Comparison of ENCODE assay signal across 25 mouse cellular contexts in genomic region chr6:125548406-125548805, GRCm38 (mm10). TPM values are rescaled to one million over a fixed set of nuclear protein-coding genes. Genes with fewer than 3 reads are reported as not detected.
DNase-seq lines count a peak whose midpoint lies in the region; ATAC-seq and TF ChIP-seq lines count a peak whose summit lies in the region.
"Had no signal": no experiment of that assay in that cellular context is flagged by ENCODE, and none has a peak within 500 bp of the region (broad histone marks: within the 10 kb centered on the region; RNA-seq: fewer than 3 reads in every experiment).

No protein-coding gene starts in this region.

- H3K9ac ChIP-seq in kidney, embryonic 15.5 days = no peak overlapping the region
- no peak overlapping the region for H3K9ac ChIP-seq in midbrain, embryonic 15.5 days
- H3K9ac ChIP-seq in forebrain, embryonic 15.5 days (replicated peaks) = no peak overlapping the region
- H3K9ac ChIP-seq: embryonic facial prominence, embryonic 13.5 days; forebrain, embryonic 12.5 days; neural tube, embryonic 13.5 days had no signal

- TF ChIP-seq CTCF in kidney, adult 2 months (conservative IDR thresholded peaks at IDR 0.05; ENCODE audit: insufficient read depth, insufficient read length, low read depth, low read length) = no peak

- H3K27me3 ChIP-seq in kidney, adult 2 months (replicated peaks; ENCODE audit: control insufficient read depth, insufficient read depth, low read length) = no peaks in the 10 kb centered on the region
- no peaks in the 10 kb centered on the region for H3K27me3 ChIP-seq in kidney, embryonic 15.5 days
- no peaks in the 10 kb centered on the region for H3K27me3 ChIP-seq in midbrain, embryonic 15.5 days (replicated peaks)
- H3K27me3 ChIP-seq in forebrain, embryonic 15.5 days = no peaks in the 10 kb centered on the region
- H3K27me3 ChIP-seq: embryonic facial prominence, embryonic 13.5 days; forebrain, embryonic 12.5 days had no signal

- TF ChIP-seq POLR2A in kidney, adult 2 months (IDR thresholded peaks at IDR 0.05; ENCODE audit: low read depth, low read length) = no peak

- no peaks in the 10 kb centered on the region for H3K4me1 ChIP-seq in kidney, adult 2 months (ENCODE audit: control insufficient read depth, insufficient read depth, low read length)
- H3K4me1 ChIP-seq in kidney, embryonic 15.5 days = no peaks in the 10 kb centered on the region
- no peaks in the 10 kb centered on the region for H3K4me1 ChIP-seq in midbrain, embryonic 15.5 days
- no peaks in the 10 kb centered on the region for H3K4me1 ChIP-seq in forebrain, embryonic 15.5 days
- H3K4me1 ChIP-seq: embryonic facial prominence, embryonic 13.5 days; forebrain, embryonic 12.5 days; neural tube, embryonic 13.5 days had no signal

- 69% methylated on average over 10 of the region's 10 CpGs for WGBS in kidney, adult 2 months
- 77% methylated on average over 10 of the region's 10 CpGs for WGBS in kidney, embryonic 15.5 days
- 83% methylated on average over 10 of the region's 10 CpGs for WGBS in midbrain, embryonic 15.5 days
- WGBS in forebrain, embryonic 15.5 days = 85% methylated on average over 10 of the region's 10 CpGs

- H3K4me3 ChIP-seq in kidney, adult 2 months (ENCODE audit: insufficient read depth, low read depth, low read length) = no peak overlapping the region
- H3K4me3 ChIP-seq in kidney, embryonic 15.5 days (replicated peaks) = no peak overlapping the region
- no peak overlapping the region for H3K4me3 ChIP-seq in midbrain, embryonic 15.5 days
- no peak overlapping the region for H3K4me3 ChIP-seq in forebrain, embryonic 15.5 days
- H3K4me3 ChIP-seq: embryonic facial prominence, embryonic 13.5 days; forebrain, embryonic 12.5 days; midbrain, embryonic 10.5 days; myocyte; neural tube, embryonic 13.5 days had no signal

- H3K9me3 ChIP-seq in kidney, embryonic 15.5 days (replicated peaks) = no peaks in the 10 kb centered on the region
- no peaks in the 10 kb centered on the region for H3K9me3 ChIP-seq in midbrain, embryonic 15.5 days
- no peaks in the 10 kb centered on the region for H3K9me3 ChIP-seq in forebrain, embryonic 15.5 days
- H3K9me3 ChIP-seq: embryonic facial prominence, embryonic 13.5 days; forebrain, embryonic 12.5 days; midbrain, embryonic 10.5 days; neural tube, embryonic 13.5 days had no signal

- H3K36me3 ChIP-seq in kidney, adult 2 months (ENCODE audit: control insufficient read depth, insufficient read depth, low read length) = no peaks in the 10 kb centered on the region
- H3K36me3 ChIP-seq in kidney, embryonic 15.5 days = no peaks in the 10 kb centered on the region
- H3K36me3 ChIP-seq in midbrain, embryonic 15.5 days (replicated peaks) = no peaks in the 10 kb centered on the region
- H3K36me3 ChIP-seq in forebrain, embryonic 15.5 days = no peaks in the 10 kb centered on the region
- H3K36me3 ChIP-seq: embryonic facial prominence, embryonic 13.5 days; forebrain, embryonic 12.5 days; midbrain, embryonic 10.5 days; neural tube, embryonic 13.5 days had no signal

- no peak overlapping the region for H3K27ac ChIP-seq in kidney, adult 2 months (ENCODE audit: insufficient read depth, low read depth, low read length)
- H3K27ac ChIP-seq in kidney, embryonic 15.5 days = no peak overlapping the region
- no peak overlapping the region for H3K27ac ChIP-seq in midbrain, embryonic 15.5 days
- H3K27ac ChIP-seq in forebrain, embryonic 15.5 days (replicated peaks) = no peak overlapping the region
- H3K27ac ChIP-seq: embryonic facial prominence, embryonic 13.5 days; forebrain, embryonic 12.5 days; midbrain, embryonic 10.5 days; neural tube, embryonic 13.5 days had no signal

- no peak for ATAC-seq in kidney, embryonic 15.5 days (replicated peaks; ENCODE audit: low FRiP score)
- ATAC-seq in megakaryocyte progenitor cell, adult 5-6 weeks (replicated peaks; ENCODE audit: poor library complexity) = peak; percentile 62; the same call in 1 of the 2 replicates
- ATAC-seq in midbrain, embryonic 15.5 days (replicated peaks) = no peak
- ATAC-seq in forebrain, embryonic 15.5 days (replicated peaks) = no peak
- ATAC-seq: CD4-positive, CD25-positive, alpha-beta regulatory T cell, adult 4 months; hindbrain, embryonic 16.5 days had no signal

- DNase-seq in kidney, adult 2 months = peak; percentile 3
- DNase-seq in lung, postnatal 36 days = peak; percentile 49
- no peak for DNase-seq in lung, postnatal 14 days
- DNase-seq: adrenal gland, postnatal 25 days; cerebellum, adult 11-12 months; cerebellum, adult 9-11 months; gastrocnemius, postnatal 36 days; kidney, adult 18-20 months; kidney, postnatal 10 days; layer of hippocampus, postnatal 36 days; left cerebral cortex, postnatal 4 days; lung, adult 2 months; right cerebral cortex, postnatal 4 days; thymus, postnatal 4 days had no signal

- H3K4me2 ChIP-seq in kidney, embryonic 15.5 days = no peak overlapping the region
- no peak overlapping the region for H3K4me2 ChIP-seq in midbrain, embryonic 15.5 days
- no peak overlapping the region for H3K4me2 ChIP-seq in forebrain, embryonic 15.5 days (replicated peaks)
- H3K4me2 ChIP-seq: embryonic facial prominence, embryonic 13.5 days; forebrain, embryonic 12.5 days; neural tube, embryonic 13.5 days had no signal

RNA-seq across cellular contexts. Expression of gene Vwf, which starts 1.8 kb away (rescaled TPM):
- 14.6 and 16.8 TPM in 2 replicates for polyA plus RNA-seq in kidney, adult 2 months (2012; rRNA removed)
- 4.2 and 6.6 TPM in 2 replicates for polyA plus RNA-seq in kidney, embryonic 15.5 days (2015; fragmentation: Nextera tagmentation; extraction: Ambion mirVana)
- 2.4 and 2.6 TPM in 2 replicates for total RNA-seq in megakaryocyte progenitor cell, adult 5-6 weeks (2015)
- 0.08 and 0.47 TPM in 2 replicates for total RNA-seq in megakaryocyte progenitor cell, adult 5-6 weeks (2017)
- polyA plus RNA-seq in midbrain, embryonic 15.5 days (2015; fragmentation: Nextera tagmentation; extraction: Ambion mirVana) = 10.8 and 11.3 TPM in 2 replicates
- polyA plus RNA-seq in forebrain, embryonic 15.5 days (2015; fragmentation: Nextera tagmentation; extraction: Ambion mirVana) = 6.5 and 8.4 TPM in 2 replicates
- polyA plus RNA-seq: CD4-positive, CD25-positive, alpha-beta regulatory T cell, adult 4 months had no signal

RNA-seq across cellular contexts. Expression of gene Cd9, which starts 53.8 kb away (rescaled TPM):
- polyA plus RNA-seq in kidney, adult 2 months (2012; rRNA removed) = 138 and 140 TPM in 2 replicates
- 137 and 148 TPM in 2 replicates for polyA plus RNA-seq in kidney, embryonic 15.5 days (2015; fragmentation: Nextera tagmentation; extraction: Ambion mirVana)
- total RNA-seq in megakaryocyte progenitor cell, adult 5-6 weeks (2015) = 41.0 and 50.9 TPM in 2 replicates
- 31.0 and 38.7 TPM in 2 replicates for total RNA-seq in megakaryocyte progenitor cell, adult 5-6 weeks (2017)
- polyA plus RNA-seq in midbrain, embryonic 15.5 days (2015; fragmentation: Nextera tagmentation; extraction: Ambion mirVana) = 58.9 and 66.9 TPM in 2 replicates
- polyA plus RNA-seq in forebrain, embryonic 15.5 days (2015; fragmentation: Nextera tagmentation; extraction: Ambion mirVana) = 75.6 and 81.6 TPM in 2 replicates
